In the genomic region with DNA sequence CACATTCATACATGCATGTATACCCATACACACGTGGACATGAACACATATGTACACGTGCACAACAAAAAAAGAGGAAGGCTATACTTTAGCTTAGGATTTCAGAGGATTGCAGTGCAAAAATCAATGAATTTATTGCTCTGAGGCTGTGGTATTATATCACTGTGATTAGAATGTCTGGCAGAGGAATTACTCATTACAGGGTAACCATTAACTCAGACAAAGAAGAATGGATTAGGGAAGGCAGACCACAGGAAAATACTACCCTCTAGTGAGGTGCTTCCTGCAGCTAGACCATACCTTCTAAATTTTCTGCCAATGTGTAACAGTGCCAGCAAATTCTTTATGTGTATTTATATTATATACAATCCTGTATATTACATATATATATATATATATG, we compare ENCODE assay signal across 21 mouse cellular contexts.
A peak's percentile ranks its signal among the peaks of the same experiment; 100 is the strongest.
DNase-seq lines count a peak whose midpoint lies in the region; ATAC-seq and TF ChIP-seq lines count a peak whose summit lies in the region.
"Had no signal": no experiment of that assay in that cellular context is flagged by ENCODE, and none has a peak within 500 bp of the region (broad histone marks: within the 10 kb centered on the region; RNA-seq: fewer than 3 reads in every experiment).

No protein-coding gene starts in this region.

- no peak overlapping the region for H3K4me2 ChIP-seq in intestine, embryonic 14.5 days (ENCODE audit: low read length)
- no peak overlapping the region for H3K4me2 ChIP-seq in intestine, postnatal 0 days (replicated peaks; ENCODE audit: low read depth)
- no peak overlapping the region for H3K4me2 ChIP-seq in intestine, embryonic 15.5 days (replicated peaks)
- no peak overlapping the region for H3K4me2 ChIP-seq in intestine, embryonic 16.5 days (ENCODE audit: low read depth, low read length)

- DNase-seq in intestine, embryonic 14.5 days (ENCODE audit: low spot score), result no peak
- DNase-seq in frontal cortex, postnatal 36 days (ENCODE audit: low spot score in 2 of 2), result no peak
- no peak for DNase-seq in kidney, adult 8-10 months
- DNase-seq: adrenal gland, adult 2 months; adrenal gland, adult 8-10 months; adrenal gland, postnatal 10 days; adrenal gland, postnatal 14 days; adrenal gland, postnatal 25 days; adrenal gland, postnatal 36 days; B cell, adult 2 months; cerebellum, adult 11 months; cerebellum, adult 11-12 months; cerebellum, adult 18-20 months had no signal

- H3K27me3 ChIP-seq in intestine, embryonic 14.5 days (replicated peaks; ENCODE audit: control insufficient read depth, insufficient read depth, low read length), result no peaks in the 10 kb centered on the region
- no peaks in the 10 kb centered on the region for H3K27me3 ChIP-seq in intestine, postnatal 0 days (replicated peaks; ENCODE audit: control insufficient read depth, insufficient read depth, low read length)
- no peaks in the 10 kb centered on the region for H3K27me3 ChIP-seq in intestine, embryonic 15.5 days (replicated peaks)
- no peaks in the 10 kb centered on the region for H3K27me3 ChIP-seq in intestine, embryonic 16.5 days (replicated peaks; ENCODE audit: control insufficient read depth, insufficient read depth, low read length)
- H3K27me3 ChIP-seq: CH12.LX, Patski had no signal

- ATAC-seq in intestine, embryonic 14.5 days (replicated peaks; ENCODE audit: low FRiP score, low TSS enrichment, low read depth), result peak; percentile 36; the same call in 1 of the 2 replicates
- no peak for ATAC-seq in intestine, postnatal 0 days
- ATAC-seq in intestine, embryonic 15.5 days, result peak; percentile 82
- peak; percentile 90 for ATAC-seq in intestine, embryonic 16.5 days
- ATAC-seq: activated CD4-positive, CD25-positive, alpha-beta regulatory T cell, adult 4 months; CD4-positive, CD25-positive, alpha-beta regulatory T cell, adult 4 months; Patski had no signal

- no peak overlapping the region for H3K4me3 ChIP-seq in intestine, embryonic 14.5 days (ENCODE audit: low read depth, low read length)
- H3K4me3 ChIP-seq in intestine, postnatal 0 days (ENCODE audit: low read depth, low read length), result no peak overlapping the region
- no peak overlapping the region for H3K4me3 ChIP-seq in intestine, embryonic 15.5 days (replicated peaks)
- no peak overlapping the region for H3K4me3 ChIP-seq in intestine, embryonic 16.5 days (ENCODE audit: low read length)

- H3K4me1 ChIP-seq in intestine, embryonic 14.5 days (replicated peaks; ENCODE audit: control insufficient read depth, insufficient read depth, low read length), result no peaks in the 10 kb centered on the region
- H3K4me1 ChIP-seq in intestine, postnatal 0 days (replicated peaks; ENCODE audit: control insufficient read depth, insufficient read depth, low read length), result no peaks in the 10 kb centered on the region
- no peaks in the 10 kb centered on the region for H3K4me1 ChIP-seq in intestine, embryonic 15.5 days (replicated peaks)
- H3K4me1 ChIP-seq in intestine, embryonic 16.5 days (ENCODE audit: control insufficient read depth, insufficient read depth, low read length), result no peaks in the 10 kb centered on the region

- H3K27ac ChIP-seq in intestine, embryonic 14.5 days (ENCODE audit: low read depth), result no peak overlapping the region
- H3K27ac ChIP-seq in intestine, postnatal 0 days (ENCODE audit: low read depth, low read length), result no peak overlapping the region
- no peak overlapping the region for H3K27ac ChIP-seq in intestine, embryonic 15.5 days
- no peak overlapping the region for H3K27ac ChIP-seq in intestine, embryonic 16.5 days (ENCODE audit: low read length)

- no peak overlapping the region for H3K9ac ChIP-seq in intestine, embryonic 14.5 days (ENCODE audit: low read length)
- H3K9ac ChIP-seq in intestine, postnatal 0 days (ENCODE audit: low read depth, low read length), result no peak overlapping the region
- H3K9ac ChIP-seq in intestine, embryonic 15.5 days, result no peak overlapping the region
- H3K9ac ChIP-seq in intestine, embryonic 16.5 days (ENCODE audit: low read depth, low read length), result no peak overlapping the region

- H3K9me3 ChIP-seq in intestine, embryonic 14.5 days (ENCODE audit: control insufficient read depth, low read length), result no peaks in the 10 kb centered on the region
- no peaks in the 10 kb centered on the region for H3K9me3 ChIP-seq in intestine, postnatal 0 days (ENCODE audit: control insufficient read depth)
- no peaks in the 10 kb centered on the region for H3K9me3 ChIP-seq in intestine, embryonic 15.5 days
- no peaks in the 10 kb centered on the region for H3K9me3 ChIP-seq in intestine, embryonic 16.5 days (ENCODE audit: control insufficient read depth, low read length)
- H3K9me3 ChIP-seq: G1E had no signal

- 74% methylated on average over 2 of the region's 2 CpGs for WGBS in intestine, embryonic 14.5 days
- 34% methylated on average over 2 of the region's 2 CpGs for WGBS in intestine, postnatal 0 days
- 61% methylated on average over 2 of the region's 2 CpGs for WGBS in intestine, embryonic 15.5 days
- 47% methylated on average over 2 of the region's 2 CpGs for WGBS in intestine, embryonic 16.5 days

- H3K36me3 ChIP-seq in intestine, embryonic 14.5 days (ENCODE audit: control insufficient read depth, insufficient read depth, low read length), result no peaks in the 10 kb centered on the region
- H3K36me3 ChIP-seq in intestine, postnatal 0 days (ENCODE audit: control insufficient read depth, insufficient read depth), result no peaks in the 10 kb centered on the region
- H3K36me3 ChIP-seq in intestine, embryonic 15.5 days, result no peaks in the 10 kb centered on the region
- no peaks in the 10 kb centered on the region for H3K36me3 ChIP-seq in intestine, embryonic 16.5 days (ENCODE audit: control insufficient read depth, insufficient read depth, low read length)
- H3K36me3 ChIP-seq: G1E had no signal

- TF ChIP-seq CTCF in intestine, postnatal 0 days (IDR thresholded peaks at IDR 0.05; ENCODE audit: low read depth), result no peak
